Mouse (Mus musculus): Measurements from ENCODE around the gene Prkce. TPM values are rescaled to one million over a fixed set of nuclear protein-coding genes. Genes with fewer than 3 reads are reported as not detected.

The Prkce gene
- total RNA-seq, 2 experiments from 2014 or later: 31.1 to 32.5 TPM

GRCm38 (mm10) chr17:86354101-86354500, 186.5 kb downstream of the Prkce start:
- intact Hi-C loops (cut with DNase I): loop anchor here (5.0 kb wide), 1 partner anchor 187 kb away; the partner anchor contains the start of gene Prkce
- DNase-seq: no peak

- no peak for DNase-seq
- intact Hi-C loops (cut with DNase I): loop anchor here (5.0 kb wide), 1 partner anchor 188 kb away; the partner anchor contains the start of gene Prkce
These were observed 187.3 kb downstream of the Prkce start for GRCm38 (mm10) chr17:86354896-86355295.

- no peak for DNase-seq
- intact Hi-C loops (cut with DNase I): no loop called here
These were observed 187.7 kb downstream of the Prkce start for GRCm38 (mm10) chr17:86355318-86355717.

- intact Hi-C loops (cut with DNase I): no loop called here
- no peak for DNase-seq
These were observed 188.3 kb downstream of the Prkce start for GRCm38 (mm10) chr17:86355772-86356451.

GRCm38 (mm10) chr17:86358388-86358787, 190.8 kb downstream of the Prkce start:
- peak in 1 of 2 experiments; percentile 32 for DNase-seq
- intact Hi-C loops (cut with DNase I): no loop called here

GRCm38 (mm10) chr17:86358847-86359246, 191.3 kb downstream of the Prkce start:
- DNase-seq: no peak
- intact Hi-C loops (cut with DNase I): no loop called here

GRCm38 (mm10) chr17:86360849-86361248, 193.3 kb downstream of the Prkce start:
- intact Hi-C loops (cut with DNase I): no loop called here
- DNase-seq: no peak

- intact Hi-C loops (cut with DNase I): no loop called here
- DNase-seq: no peak
These were observed 195.8 kb downstream of the Prkce start for GRCm38 (mm10) chr17:86363356-86363755.

- peak; percentile 29 to 38 for DNase-seq
- intact Hi-C loops (cut with DNase I): loop anchor here (5.0 kb wide), 1 partner anchor 73 kb away; no protein-coding TSS in a partner anchor
These were observed 196.9 kb downstream of the Prkce start for GRCm38 (mm10) chr17:86364349-86365075.

- peak; percentile 71 to 78 for DNase-seq
- intact Hi-C loops (cut with DNase I): loop anchor here (5.0 kb wide), 1 partner anchor 70 kb away; no protein-coding TSS in a partner anchor
These were observed 199.3 kb downstream of the Prkce start for GRCm38 (mm10) chr17:86366919-86367318.

GRCm38 (mm10) chr17:86367676-86368075, 200.1 kb downstream of the Prkce start:
- intact Hi-C loops (cut with DNase I): loop anchor here (5.0 kb wide), 1 partner anchor 70 kb away; no protein-coding TSS in a partner anchor
- DNase-seq: peak; percentile 32 to 37

- intact Hi-C loops (cut with DNase I): no loop called here
- DNase-seq: no peak
These were observed 202.6 kb downstream of the Prkce start for GRCm38 (mm10) chr17:86370106-86370742.

GRCm38 (mm10) chr17:86371101-86371561, 203.5 kb downstream of the Prkce start:
- DNase-seq: peak; percentile 72 to 78
- intact Hi-C loops (cut with DNase I): no loop called here

GRCm38 (mm10) chr17:86376389-86376788, 208.8 kb downstream of the Prkce start:
- DNase-seq: no peak
- intact Hi-C loops (cut with DNase I): no loop called here

GRCm38 (mm10) chr17:86377863-86378262, 210.3 kb downstream of the Prkce start:
- no peak for DNase-seq

GRCm38 (mm10) chr17:86378611-86379010, 211.0 kb downstream of the Prkce start:
- DNase-seq: no peak
- intact Hi-C loops (cut with DNase I): no loop called here

More at GRCm38 (mm10) chr17:86377863-86378262, 210.3 kb downstream of the Prkce start:
- intact Hi-C loops (cut with DNase I): no loop called here

GRCm38 (mm10) chr17:86379405-86380137, 212.0 kb downstream of the Prkce start:
- intact Hi-C loops (cut with DNase I): no loop called here
- DNase-seq: no peak

GRCm38 (mm10) chr17:86381464-86381863, 213.9 kb downstream of the Prkce start:
- intact Hi-C loops (cut with DNase I): no loop called here
- no peak for DNase-seq

GRCm38 (mm10) chr17:86382885-86383284, 215.3 kb downstream of the Prkce start:
- no peak for DNase-seq
- intact Hi-C loops (cut with DNase I): no loop called here
